Mouse (Mus musculus): ENCODE data around the gene Sub1.

Sub1 gene

GRCm38 (mm10) chr15:11971854-11972420 lies 24.8 kb downstream of the Sub1 start:
- in situ Hi-C loops (cut with MboI; ENCODE audit: low sequenced_read_pairs) = loop anchor here (10.0 kb wide), 1 partner anchor 293 kb away; no protein-coding TSS in a partner anchor

GRCm38 (mm10) chr15:11970621-11971020 lies 26.2 kb downstream of the Sub1 start:
- in situ Hi-C loops (cut with MboI; ENCODE audit: low sequenced_read_pairs) = loop anchor here (10.0 kb wide), 1 partner anchor 294 kb away; no protein-coding TSS in a partner anchor

GRCm38 (mm10) chr15:11968851-11969250 lies 27.9 kb downstream of the Sub1 start:
- in situ Hi-C loops (cut with MboI; ENCODE audit: low sequenced_read_pairs) = loop anchor here (10.0 kb wide), 2 partner anchors 384 to 564 kb away; no protein-coding TSS in a partner anchor

GRCm38 (mm10) chr15:11966367-11966766 lies 30.4 kb downstream of the Sub1 start:
- in situ Hi-C loops (cut with MboI; ENCODE audit: low sequenced_read_pairs) = loop anchor here (10.0 kb wide), 2 partner anchors 382 to 562 kb away; no protein-coding TSS in a partner anchor

- in situ Hi-C loops (cut with MboI; ENCODE audit: low sequenced_read_pairs) = loop anchor here (10.0 kb wide), 2 partner anchors 381 to 561 kb away; no protein-coding TSS in a partner anchor
Measured at GRCm38 (mm10) chr15:11965201-11965845, 31.5 kb downstream of the Sub1 start.

GRCm38 (mm10) chr15:11963791-11964525 lies 32.8 kb downstream of the Sub1 start:
- in situ Hi-C loops (cut with MboI; ENCODE audit: low sequenced_read_pairs) = loop anchor here (10.0 kb wide), 2 partner anchors 379 to 559 kb away; no protein-coding TSS in a partner anchor

- in situ Hi-C loops (cut with MboI; ENCODE audit: low sequenced_read_pairs) = loop anchor here (10.0 kb wide), 2 partner anchors 375 to 555 kb away; no protein-coding TSS in a partner anchor
Measured at GRCm38 (mm10) chr15:11959716-11960115, 37.1 kb downstream of the Sub1 start.

GRCm38 (mm10) chr15:11956129-11956528 lies 40.7 kb downstream of the Sub1 start:
- in situ Hi-C loops (cut with MboI; ENCODE audit: low sequenced_read_pairs) = no loop called here

- in situ Hi-C loops (cut with MboI; ENCODE audit: low sequenced_read_pairs) = no loop called here
Measured at GRCm38 (mm10) chr15:11954190-11954589, 42.6 kb downstream of the Sub1 start.

- in situ Hi-C loops (cut with MboI; ENCODE audit: low sequenced_read_pairs) = no loop called here
Measured at GRCm38 (mm10) chr15:11952159-11952558, 44.6 kb downstream of the Sub1 start.

GRCm38 (mm10) chr15:11951181-11951580 lies 45.6 kb downstream of the Sub1 start:
- in situ Hi-C loops (cut with MboI; ENCODE audit: low sequenced_read_pairs) = no loop called here

GRCm38 (mm10) chr15:11950144-11950543 lies 46.6 kb downstream of the Sub1 start:
- in situ Hi-C loops (cut with MboI; ENCODE audit: low sequenced_read_pairs) = no loop called here

- in situ Hi-C loops (cut with MboI; ENCODE audit: low sequenced_read_pairs) = no loop called here
Measured at GRCm38 (mm10) chr15:11949490-11949889, 47.3 kb downstream of the Sub1 start.

- in situ Hi-C loops (cut with MboI; ENCODE audit: low sequenced_read_pairs) = no loop called here
Measured at GRCm38 (mm10) chr15:11940855-11941254, 55.9 kb downstream of the Sub1 start.

Data from CH12F3 (cell line).